Mouse (Mus musculus) heart, postnatal 14 days (tissue): ENCODE results near the gene Cobll1. TPM values are rescaled to one million over a fixed set of nuclear protein-coding genes. Genes with fewer than 3 reads are reported as not detected.

Experiments used
- DNase-seq, 2 experiments: peaks; one replicate each; pipeline ENCODE4 v3.0.0; 2021 to 2022
- intact Hi-C: fragments of 180-260 bp; cut with DNase I; formaldehyde crosslinking; loops from one replicate; pipeline ENCODE4 v1.15.1; 2025
- total RNA-seq, 2 experiments: library from RNA; stranded (reverse); gene quantifications; 2 replicates each; pipeline ENCODE4 v1.2.3; 2021

Gene Cobll1
- total RNA-seq, 2 experiments from 2014 or later, result 51.3 to 53.6 TPM

DNA sequence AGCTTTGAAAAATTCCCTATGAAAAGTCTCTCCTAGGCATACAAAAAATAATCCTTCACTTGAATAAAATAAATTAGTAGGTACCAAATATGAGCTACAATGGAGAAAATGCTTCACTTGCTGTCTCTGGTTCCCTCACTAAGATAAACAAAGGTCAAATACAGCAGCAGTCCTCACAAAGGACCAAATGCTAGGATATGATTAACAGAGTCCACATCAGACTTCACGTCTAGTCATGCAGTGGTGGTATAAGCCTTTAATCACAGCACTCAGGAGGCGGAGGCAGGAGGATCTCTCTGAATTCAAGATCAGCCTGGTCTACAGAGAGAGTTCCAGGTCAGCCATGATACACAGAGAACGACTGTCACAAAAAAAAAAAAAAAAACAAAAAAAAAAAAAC lies 27.6 kb downstream of the Cobll1 start:
- no peak for DNase-seq
- intact Hi-C loops, result no loop called here

DNA sequence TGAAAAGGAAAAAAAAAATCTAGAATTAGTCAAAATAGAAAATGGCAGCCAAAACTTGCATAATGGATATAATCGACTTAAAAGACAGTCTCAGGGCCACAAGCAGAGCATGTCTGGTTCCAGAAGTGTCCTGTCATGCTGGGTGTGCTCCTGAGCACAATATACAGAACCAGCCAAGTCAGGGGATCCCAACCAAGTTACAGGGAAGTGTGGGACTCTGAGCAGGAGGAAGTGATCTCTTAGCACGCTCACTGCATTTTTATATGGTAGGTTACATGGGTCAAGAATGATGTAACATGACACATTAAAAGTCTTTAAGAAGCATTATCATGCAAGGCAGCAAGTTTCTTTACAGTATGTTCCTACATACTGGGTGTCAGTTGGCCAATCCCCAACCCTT lies 31.5 kb downstream of the Cobll1 start:
- intact Hi-C loops, result no loop called here
- no peak for DNase-seq

DNA sequence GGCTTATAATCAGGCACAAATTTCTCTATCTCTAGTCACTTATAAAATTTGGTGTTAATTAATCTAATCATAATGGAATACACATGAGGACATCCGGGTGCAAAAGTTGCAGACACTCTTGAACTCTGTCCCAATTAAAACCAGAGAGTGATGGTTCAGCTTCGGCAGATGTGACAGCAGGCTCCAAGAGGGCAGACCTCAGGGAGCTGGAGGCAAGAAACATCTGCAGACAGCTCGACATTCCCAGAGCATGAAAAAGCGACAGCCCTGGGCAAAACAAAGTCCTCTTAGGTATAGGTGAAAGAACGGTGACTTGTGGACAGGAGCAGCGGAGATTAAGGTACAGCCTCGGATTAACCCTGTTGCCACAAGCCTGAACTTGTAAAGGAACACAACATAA lies 35.5 kb downstream of the Cobll1 start:
- no peak for DNase-seq
- intact Hi-C loops, result no loop called here

DNA sequence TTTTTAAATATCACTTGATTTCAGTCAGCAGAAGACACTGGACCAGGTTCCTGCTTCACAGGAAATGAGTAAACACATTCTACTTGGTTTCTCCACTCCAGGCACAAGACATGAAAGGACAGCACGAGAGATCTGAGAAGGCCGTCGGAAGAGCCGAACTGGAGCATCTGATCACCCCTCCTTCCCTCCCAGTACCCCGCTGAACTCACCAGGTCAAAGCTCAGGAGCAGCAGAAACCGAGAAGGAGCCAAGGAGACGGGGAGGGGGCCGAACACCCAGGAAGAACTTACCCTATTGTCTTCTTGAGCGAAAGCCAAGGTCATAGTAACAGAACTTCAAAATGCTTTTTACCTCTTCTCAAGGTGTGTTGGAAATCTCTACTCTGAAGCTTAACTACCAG lies 39.5 kb downstream of the Cobll1 start:
- no peak for DNase-seq
- intact Hi-C loops, result no loop called here

DNA sequence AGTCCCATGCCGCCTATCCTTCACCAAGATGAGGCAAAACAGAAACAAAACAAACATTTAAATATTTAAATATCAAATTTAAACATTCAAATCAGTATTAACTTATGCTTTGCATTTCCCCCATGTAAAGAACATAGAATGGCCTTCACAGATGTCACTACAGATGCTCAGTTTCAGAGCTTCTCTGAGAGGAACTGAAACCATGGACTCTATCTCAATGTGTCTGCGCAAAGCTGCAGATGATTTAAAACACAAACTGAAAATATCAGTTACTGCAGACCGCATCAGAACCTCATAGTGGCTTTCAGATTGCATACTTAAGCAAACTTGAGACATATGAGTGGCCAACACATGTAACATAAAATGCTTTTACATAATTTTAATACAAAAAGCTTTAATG lies 40.6 kb downstream of the Cobll1 start:
- intact Hi-C loops, result no loop called here
- no peak for DNase-seq

DNA sequence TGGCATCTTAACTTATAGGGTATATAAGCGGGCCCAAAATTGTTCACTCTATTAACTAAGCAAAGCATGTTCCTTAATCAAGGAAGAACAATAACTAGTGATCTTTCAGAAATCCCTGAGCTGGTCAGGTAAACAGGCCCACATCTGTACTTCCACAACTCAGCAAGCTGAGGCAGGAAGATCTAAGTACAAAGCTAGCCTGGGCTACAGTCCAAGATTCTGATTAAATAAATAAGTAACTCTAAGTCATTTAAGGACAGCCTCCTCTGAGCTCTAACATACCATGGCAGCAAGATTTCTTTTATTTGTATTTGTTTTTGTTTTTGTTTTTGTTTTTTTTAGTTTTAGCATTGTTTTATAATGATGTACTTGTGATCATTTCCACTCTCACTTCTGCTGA lies 42.2 kb downstream of the Cobll1 start:
- intact Hi-C loops, result no loop called here
- DNase-seq, result no peak

DNA sequence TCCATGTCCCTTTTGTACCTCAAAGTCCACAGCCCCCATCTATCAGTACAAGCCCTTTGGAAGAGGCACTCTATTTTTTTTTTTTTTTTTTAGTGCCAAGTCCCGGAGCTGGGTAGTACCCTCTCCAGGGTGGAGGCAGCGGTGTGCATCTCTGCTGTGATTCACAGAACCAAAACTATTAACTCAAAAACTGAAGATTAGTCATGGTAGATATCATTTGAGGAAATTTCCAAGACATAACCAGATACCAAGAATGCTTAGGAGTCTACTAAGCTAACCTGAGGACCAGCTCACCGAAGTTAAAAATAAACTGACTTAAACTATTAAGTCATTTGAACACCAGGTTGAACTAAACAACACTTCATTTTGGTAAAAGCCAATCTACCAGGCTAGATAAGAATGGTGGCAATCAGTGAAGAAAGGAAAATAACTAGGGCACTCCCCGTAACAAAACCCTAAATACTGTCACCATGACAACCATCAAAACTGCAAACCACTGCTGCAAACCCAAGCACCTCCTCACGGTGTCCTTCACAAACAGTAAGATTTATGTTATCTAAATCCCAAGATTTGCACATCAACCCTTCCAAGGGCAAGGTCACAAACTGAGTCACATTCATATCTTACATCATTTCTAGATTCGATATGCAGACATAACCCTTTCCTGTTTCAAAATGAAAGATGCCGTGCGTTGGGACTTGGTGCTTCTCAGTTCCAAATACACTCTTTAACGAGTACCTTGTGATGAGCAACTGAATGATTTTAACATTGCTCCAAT lies 43.8 kb downstream of the Cobll1 start:
- intact Hi-C loops, result no loop called here
- no peak for DNase-seq

DNA sequence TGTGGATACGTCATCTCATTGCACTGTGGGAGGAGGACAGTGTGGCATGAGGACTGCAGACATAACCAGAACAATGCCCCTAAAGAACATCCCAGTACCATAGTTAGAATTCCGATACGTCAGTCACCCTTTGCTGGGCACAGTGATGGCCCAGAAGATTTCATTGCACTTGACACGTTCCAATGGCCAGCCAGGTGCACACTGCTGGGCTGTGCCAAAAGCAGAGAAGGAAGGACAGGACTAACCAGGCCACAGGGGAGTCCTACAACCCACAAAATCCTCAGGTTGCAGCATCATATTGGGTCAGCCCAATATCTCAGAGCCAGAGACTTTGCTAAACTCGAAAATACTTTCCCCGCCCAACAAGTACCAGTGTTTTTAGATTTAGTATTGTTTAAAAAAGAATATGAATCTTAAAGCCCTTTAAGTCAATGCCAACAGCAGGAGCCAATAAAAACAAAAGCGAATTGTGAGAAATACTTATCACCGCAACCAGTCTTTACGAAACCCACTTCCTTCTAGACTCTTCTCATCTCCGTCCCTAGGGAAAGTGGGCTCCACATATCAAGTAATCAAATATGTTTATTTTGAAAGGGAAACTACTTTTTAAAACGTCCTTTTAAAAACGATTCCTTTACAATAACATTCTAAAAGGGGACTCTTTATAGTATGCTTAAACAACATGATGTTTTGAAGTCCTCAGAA lies 46.0 kb downstream of the Cobll1 start:
- intact Hi-C loops, result no loop called here
- no peak for DNase-seq

DNA sequence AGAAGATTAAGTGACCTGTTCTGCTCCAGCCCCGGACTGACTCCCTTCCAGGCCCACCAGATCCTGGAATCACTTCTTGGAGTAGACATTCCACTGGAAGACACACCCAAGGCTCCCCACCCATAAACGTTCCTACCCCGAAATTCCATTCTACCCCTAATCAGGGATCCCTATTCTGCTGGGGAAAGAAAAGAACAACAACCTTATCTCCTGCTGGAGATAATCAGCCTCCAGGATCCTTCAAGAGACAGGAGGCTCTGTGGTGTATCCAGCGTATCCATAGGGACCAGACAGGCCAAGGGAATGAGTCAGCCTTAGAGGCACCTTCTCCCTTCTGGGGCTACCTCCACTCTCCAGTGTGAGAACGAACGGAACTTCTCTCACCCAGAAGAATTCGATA lies 47.8 kb downstream of the Cobll1 start:
- intact Hi-C loops, result no loop called here
- no peak for DNase-seq

DNA sequence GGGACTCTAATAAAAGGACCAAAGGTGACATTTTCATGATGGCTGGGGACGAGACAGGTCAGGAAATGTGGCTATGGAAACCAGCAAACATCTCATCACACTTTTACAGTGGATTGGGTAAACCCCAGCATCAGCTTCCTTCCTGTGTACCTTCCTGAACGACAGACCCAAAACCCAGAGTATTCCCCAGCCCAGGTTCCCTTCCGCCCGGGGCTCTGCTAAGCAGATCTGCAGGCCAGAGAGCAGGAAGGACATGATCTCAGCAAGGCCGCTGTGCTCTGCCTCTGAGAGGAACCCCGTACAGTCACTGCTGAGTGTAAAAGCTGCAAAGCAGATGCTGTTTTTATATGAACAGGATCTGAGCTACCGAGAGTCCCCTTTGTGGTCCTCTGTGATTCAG lies 49.9 kb downstream of the Cobll1 start:
- DNase-seq, result peak; percentile 60 to 62
- intact Hi-C loops, result loop anchor here (1.0 kb wide), 1 partner anchor 50 kb away; the partner anchor contains the start of gene Cobll1

DNA sequence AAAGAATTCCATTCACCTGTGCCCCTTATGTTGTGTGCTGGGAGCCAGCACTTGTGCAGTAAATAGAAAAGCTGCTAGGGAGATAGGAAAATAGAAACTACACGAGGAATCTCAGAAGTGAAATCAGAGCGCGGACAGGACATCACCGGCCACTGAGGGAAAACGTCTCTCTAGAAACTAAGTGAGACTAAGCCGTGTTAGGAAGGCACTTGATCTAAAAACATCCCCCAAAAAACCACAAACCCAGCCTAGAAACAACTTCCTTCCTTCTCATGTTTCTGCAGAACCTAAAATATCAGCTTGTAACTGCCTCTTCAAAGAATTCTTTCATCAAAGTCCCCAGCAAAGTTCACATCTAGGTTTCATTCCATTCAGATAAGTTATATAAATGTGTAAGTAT lies 50.6 kb downstream of the Cobll1 start:
- intact Hi-C loops, result no loop called here
- DNase-seq, result no peak

DNA sequence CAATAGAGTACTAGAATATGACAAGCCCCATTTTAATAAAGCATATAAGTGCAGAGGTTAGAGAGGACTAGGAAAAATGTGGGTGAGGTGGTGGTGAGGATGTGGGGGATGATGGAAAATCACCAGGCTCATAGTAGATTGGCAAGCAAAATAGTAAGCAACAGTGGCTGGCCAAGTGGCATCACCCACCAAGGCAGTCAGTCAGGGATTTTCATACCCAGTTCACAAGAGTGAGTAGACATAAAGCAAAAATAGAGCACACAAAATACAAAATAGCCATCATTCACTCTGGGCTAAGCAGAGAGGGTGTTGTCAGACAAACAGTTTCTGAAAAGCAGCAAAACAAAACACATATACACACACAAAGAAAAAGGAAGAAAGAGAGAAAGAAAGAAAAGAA lies 51.6 kb downstream of the Cobll1 start:
- no peak for DNase-seq
- intact Hi-C loops, result no loop called here

DNA sequence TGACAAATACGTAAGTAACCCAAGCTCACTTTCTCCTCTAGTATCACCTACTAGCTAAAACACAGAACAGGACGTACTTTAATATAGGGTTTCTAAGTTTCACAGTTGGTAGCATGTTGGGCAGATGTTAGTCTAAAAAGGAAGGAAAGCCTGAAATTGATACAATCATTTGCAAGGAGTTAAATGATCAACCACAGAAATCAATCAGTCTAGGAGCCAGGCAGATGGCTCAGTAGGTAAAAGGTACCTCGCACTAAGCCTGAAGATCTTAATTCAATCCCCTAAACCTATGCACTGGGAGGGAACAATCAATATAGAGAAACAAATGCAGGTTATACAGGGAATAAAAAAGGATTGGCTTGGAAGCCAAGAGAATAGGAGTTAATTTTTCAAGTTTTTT lies 52.0 kb downstream of the Cobll1 start:
- intact Hi-C loops, result no loop called here
- DNase-seq, result no peak

DNA sequence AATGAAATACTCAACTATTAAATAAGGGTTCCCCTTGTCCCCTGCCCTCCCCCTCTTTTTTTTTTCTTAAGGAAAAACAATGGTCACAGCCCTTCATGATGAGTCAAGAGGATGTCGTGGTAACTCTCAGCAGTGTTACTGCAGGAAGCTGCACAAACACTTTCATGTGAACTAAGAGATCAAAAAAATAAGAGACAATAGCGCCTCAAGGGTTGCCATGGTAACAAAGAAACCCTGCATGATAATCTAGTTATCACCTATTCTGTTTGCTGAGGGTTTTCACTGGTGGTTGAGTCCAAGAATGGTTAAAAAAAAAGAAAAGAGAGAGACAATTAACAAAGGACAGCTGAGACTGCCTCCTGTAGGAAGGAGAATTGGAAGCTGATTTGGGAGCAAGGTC lies 56.5 kb downstream of the Cobll1 start:
- DNase-seq, result no peak
- intact Hi-C loops, result no loop called here

DNA sequence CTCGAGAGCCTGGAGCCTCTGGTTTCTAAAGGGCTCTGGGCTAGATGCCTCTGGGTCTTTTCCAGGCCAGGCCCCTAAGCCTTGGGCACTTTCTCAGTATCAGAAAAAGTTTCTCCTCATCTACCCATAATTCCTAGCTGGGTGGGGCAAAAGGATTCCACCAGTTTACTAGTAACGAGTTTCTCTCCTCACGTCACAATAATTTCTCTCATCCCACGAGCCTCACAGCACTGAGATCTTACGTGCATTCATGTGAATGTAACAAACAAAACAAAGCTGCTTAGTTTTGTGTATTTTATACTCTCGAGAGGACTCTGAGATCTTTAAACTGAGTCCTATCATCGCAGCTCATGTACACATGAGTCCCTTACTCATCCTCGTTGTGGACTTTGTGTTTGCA lies 57.5 kb downstream of the Cobll1 start:
- no peak for DNase-seq
- intact Hi-C loops, result no loop called here

DNA sequence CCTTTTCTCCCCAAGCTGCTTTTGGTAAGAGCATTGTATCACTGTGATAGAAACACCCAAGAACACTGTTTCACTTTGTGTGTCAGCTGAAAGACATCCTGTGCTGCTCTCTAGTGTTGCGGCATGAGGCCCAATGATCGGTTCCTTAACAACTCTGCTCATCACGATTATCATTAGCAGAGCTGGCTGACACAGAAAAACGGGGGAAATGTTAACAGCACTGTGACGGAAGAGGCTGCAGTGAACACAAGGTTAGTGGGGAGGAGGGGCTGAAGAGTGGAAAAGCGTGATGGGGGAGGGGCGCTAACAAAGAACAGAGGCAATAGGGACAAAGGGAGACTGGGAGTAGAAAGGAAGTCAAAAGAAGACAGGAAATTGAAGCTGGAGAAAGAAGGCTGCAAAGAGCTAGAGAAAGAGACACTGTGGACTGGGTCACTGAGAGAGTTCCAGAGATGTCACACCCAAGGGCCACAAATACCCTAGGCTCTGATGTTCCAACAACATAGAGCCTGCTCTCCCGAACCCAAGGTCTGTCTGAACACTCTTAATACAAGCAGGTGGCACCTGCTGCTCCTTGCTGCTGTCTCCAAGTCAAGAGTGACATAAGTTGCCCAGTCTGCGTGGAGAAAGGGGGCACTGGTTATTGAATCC lies 58.0 kb downstream of the Cobll1 start:
- DNase-seq, result no peak
- intact Hi-C loops, result no loop called here

DNA sequence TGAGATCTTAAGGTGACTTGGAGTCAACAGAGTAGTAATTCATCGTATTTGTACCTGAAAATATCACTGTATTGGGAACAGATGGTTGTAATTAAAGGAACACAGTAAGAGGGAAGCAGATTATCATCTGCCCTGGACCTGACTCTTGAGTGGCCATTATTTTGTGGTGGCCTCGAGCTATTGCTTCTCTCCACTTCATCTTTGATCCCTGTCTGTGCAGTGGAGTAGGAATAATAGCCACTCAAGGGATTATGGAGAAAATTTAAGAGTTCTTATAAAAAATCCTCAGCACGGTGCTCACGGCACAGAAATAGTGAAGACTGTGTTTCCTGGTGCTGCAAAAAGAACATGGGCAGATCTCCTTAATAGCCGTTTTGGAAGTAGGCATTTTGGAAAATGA lies 63.6 kb downstream of the Cobll1 start:
- intact Hi-C loops, result no loop called here
- no peak for DNase-seq

DNA sequence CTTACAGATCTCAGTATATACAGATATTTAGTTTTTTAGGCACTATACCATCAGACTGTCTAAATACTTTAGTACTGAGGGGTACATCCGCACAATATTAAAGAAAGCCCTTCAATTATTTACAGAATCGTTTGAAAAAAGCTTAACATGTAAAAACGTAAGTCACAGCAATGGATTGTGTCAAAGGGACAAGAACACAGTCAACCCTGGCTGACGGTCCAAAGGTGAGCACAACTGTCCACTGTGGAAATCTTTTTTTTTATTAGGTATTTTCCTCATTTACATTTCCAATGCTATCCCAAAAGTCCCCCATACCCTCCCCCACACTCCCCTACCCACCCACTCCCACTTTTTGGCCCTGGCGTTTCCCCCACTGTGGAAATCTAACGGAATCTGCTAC lies 67.1 kb downstream of the Cobll1 start:
- intact Hi-C loops, result no loop called here
- DNase-seq, result no peak

DNA sequence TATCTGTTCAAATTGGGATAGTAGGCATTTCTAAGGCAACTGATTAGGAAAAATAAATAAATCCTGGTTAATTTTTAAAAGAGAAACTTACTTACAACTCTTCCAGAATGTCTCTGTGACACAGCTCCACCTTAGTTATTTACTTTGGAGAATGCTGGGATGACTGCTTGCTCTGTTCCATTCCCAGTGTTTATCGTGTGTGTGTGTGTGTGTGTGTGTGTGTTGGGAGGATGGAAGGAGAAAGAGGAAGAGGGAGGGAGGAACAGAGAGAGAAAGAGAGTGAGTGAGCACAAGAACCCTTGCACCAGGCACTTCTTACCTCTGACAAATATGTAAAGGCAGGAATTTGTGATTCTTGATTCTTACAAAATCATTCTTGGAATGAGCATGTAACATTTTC lies 67.7 kb downstream of the Cobll1 start:
- DNase-seq, result no peak
- intact Hi-C loops, result no loop called here

DNA sequence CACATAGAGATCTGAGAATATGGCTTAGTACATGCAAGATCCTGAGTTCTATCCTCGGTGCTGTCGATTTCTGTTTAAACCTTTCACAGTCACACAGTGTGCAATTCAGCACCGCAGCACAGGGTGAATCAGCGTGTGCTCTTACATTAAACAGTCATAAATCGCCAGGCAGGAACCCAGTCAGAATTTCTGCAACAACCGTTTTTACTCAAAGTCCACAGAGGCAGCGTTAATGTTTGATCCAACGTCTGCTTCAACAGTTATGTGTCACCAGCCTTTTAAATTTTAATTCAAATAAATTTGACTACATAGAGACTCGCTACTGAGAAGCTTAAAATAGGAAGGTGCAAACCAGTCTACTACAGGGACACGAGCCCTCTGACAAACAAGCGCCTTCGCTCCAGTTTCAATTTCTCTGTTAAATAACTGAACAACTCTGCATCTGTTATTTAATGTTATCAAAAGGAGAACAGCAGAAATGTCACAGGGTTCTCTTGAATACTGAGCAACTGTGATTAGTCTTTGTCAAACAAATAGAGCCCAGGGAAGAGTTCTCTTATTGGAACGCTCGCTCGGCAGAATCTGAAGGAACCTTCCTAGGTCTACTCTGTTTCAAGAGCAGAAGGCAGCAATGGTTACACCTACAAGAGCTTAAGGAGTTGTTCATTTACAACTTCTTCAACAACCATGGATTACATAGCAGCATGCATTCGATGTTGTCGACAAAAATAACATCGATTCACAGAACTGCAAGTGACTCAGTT lies 68.3 kb downstream of the Cobll1 start:
- DNase-seq, result no peak
- intact Hi-C loops, result no loop called here

DNA sequence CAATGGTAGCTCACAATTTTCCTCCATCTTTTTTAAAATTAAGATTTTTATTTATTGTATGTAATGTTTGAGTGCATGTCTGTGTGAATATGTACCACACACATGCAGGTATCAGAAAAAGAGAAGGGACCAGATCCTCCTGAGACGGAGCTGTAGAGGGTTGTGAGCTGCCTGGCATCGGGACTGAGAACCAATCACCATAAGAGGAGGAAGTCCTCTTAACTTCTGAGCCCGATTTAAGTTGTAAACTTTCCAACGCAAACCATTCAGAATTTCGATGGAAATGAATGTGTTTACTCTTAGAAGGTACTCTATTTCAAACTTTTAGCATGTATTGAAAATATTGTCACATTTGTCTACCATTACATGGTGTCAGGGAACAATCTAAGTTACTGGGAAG lies 68.9 kb downstream of the Cobll1 start:
- no peak for DNase-seq
- intact Hi-C loops, result no loop called here
